Mouse (Mus musculus): ENCODE data around the gene Notch3. TPM values are rescaled to one million over a fixed set of nuclear protein-coding genes. Genes with fewer than 3 reads are reported as not detected.
A peak's percentile ranks its signal among the peaks of the same experiment; 100 is the strongest.
"Not testable (repeated sequence)": the region's sequence is repeated elsewhere in the genome, so short reads cannot be mapped to it uniquely, and the experiment has no call there.

Notch3 gene
- polyA plus RNA-seq, 1 experiment: 4.3 TPM

- Histone ChIP-seq H3K4me1 (ENCODE audit: control insufficient read depth, insufficient read depth, insufficient read length, low read length) (peaks cover 48% of the 10 kb centered on the region), H3K27ac (replicated peaks; ENCODE audit: low read depth, low read length) (0 out of 2 replicates have a peak overlapping the region, but pooled peaks have one; percentile 2), H3K4me3 (ENCODE audit: insufficient read depth, low read depth, low read length) (no peak overlapping the region)
These were observed 49.3 kb downstream of the Notch3 start for GRCm38 (mm10) chr17:32117287-32117871.

- Histone ChIP-seq H3K27ac (replicated peaks; ENCODE audit: low read depth, low read length) (no peak overlapping the region), H3K4me1 (ENCODE audit: control insufficient read depth, insufficient read depth, insufficient read length, low read length) (peaks cover 41% of the 10 kb centered on the region), H3K4me3 (ENCODE audit: insufficient read depth, low read depth, low read length) (no peak overlapping the region)
These were observed 49.9 kb downstream of the Notch3 start for GRCm38 (mm10) chr17:32116586-32117286.

DNA sequence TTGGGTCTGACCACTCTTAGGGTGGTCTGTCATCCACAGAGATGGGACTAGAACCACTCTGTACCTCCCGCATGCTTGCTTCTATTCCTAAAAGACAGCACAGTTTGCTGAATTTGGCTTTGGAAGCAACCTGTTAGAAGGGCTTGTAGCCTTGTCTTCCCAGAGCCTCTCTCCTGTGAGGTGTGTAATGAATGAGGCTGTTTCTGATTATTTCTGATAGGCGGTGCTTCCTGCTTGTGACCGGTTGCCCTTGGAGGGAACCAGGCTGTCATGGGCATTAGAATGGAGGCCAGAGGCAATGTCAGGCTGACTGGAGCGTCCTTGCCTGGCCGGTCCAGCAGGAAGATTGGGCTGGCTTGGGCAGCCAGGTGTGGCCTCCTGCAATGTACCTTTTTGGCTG is 52.2 kb downstream of the Notch3 start:
- peak overlapping the region; percentile 53 for H3K27ac ChIP-seq (replicated peaks; ENCODE audit: low read depth, low read length)
- peak overlapping the region; percentile 74 for H3K4me3 ChIP-seq (ENCODE audit: insufficient read depth, low read depth, low read length)
- H3K4me1 ChIP-seq (ENCODE audit: control insufficient read depth, insufficient read depth, insufficient read length, low read length): peaks cover 36% of the 10 kb centered on the region

DNA sequence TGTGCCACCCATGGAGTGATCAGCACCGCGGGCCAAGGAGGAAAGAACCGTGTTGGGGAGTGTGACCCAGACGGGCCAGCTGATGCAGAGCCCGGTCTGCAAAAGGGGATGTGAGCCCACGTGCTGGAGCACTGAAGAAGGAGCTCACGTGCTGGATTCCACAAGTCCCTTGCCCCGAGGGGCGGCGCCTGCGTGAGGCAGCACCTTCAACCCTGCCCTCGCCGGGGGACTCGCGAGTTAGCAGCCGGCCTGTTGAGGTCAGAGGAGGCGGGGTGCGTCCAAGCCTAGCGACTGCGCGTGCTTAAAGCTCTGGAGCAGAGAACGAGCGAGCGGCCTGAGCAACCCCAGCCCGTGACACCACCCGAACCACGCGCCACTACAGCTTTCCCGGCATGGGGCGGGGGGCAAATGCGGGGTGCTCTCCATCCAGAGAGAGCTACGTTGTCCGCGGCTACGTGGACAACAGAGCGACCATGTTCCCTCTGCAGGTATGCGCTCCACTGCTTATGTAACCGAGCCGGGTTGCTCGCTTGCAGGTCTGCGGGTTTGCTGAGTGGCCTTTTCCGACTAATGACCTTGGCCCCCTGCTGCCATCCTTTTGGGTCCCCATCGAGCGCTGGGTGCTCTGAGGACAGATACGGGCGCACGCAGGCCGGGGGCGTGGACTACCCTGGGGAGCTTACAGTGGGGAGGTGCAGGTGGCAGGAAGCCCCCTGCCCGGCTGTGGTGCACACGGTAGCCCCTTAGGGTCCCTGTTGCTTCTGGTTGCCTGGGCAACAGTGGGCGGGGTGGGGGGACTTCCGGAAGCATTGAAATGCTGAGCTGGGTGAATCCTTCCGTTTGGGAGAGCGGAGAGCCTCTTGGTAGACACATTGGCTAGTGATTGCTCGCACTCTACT is 52.9 kb downstream of the Notch3 start:
- Histone ChIP-seq H3K27ac (replicated peaks; ENCODE audit: low read depth, low read length) (peak overlapping the region; percentile 53), H3K4me3 (ENCODE audit: insufficient read depth, low read depth, low read length) (peak overlapping the region; percentile 74), H3K4me1 (ENCODE audit: control insufficient read depth, insufficient read depth, insufficient read length, low read length) (peaks cover 33% of the 10 kb centered on the region)

GRCm38 (mm10) chr17:32113255-32113522 is 53.5 kb downstream of the Notch3 start:
- peak overlapping the region; percentile 74 for H3K4me3 ChIP-seq (ENCODE audit: insufficient read depth, low read depth, low read length)
- H3K4me1 ChIP-seq (ENCODE audit: control insufficient read depth, insufficient read depth, insufficient read length, low read length): peaks cover 29% of the 10 kb centered on the region
- H3K27ac ChIP-seq (replicated peaks; ENCODE audit: low read depth, low read length): no peak overlapping the region

DNA sequence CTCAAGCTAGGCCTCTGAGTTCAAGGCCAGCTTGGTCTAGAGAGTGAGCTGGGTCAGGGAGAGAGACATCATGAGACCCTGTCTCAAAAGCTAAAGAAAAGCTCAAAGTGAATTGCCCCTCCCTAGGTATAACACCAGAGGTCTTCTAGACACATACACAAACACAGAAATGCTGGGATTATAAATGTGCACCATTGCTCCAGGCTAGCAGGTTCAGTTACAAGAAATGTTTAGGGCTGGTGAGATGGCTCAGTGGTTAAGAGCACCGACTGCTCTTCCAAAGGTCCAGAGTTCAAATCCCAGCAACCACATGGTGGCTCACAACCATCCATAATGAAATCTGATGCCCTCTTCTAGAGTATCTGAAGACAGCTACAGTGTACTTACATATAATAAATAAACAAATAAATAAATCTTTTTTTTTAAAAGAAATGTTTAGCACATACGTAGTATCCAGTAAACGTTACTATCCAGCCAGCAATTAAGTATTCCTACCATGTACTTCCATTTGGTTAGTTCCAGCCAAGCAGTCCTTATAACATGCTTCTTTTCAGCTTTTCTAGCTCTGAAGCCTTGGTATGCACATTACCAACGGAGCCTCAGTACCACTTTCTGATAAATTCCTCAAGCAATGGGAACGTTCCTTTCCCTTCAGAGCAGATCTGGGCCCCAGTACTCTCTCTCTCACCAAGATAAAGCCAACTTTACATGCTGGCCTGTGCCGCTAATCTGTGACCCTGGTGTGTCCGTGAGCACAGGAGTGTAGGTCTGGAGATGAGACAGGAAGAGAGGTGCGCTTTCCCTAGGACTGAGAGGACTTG is 54.0 kb downstream of the Notch3 start:
- Histone ChIP-seq H3K27ac (replicated peaks; ENCODE audit: low read depth, low read length) (no peak overlapping the region), H3K4me3 (ENCODE audit: insufficient read depth, low read depth, low read length) (no peak overlapping the region), H3K4me1 (ENCODE audit: control insufficient read depth, insufficient read depth, insufficient read length, low read length) (peaks cover 24% of the 10 kb centered on the region)

DNA sequence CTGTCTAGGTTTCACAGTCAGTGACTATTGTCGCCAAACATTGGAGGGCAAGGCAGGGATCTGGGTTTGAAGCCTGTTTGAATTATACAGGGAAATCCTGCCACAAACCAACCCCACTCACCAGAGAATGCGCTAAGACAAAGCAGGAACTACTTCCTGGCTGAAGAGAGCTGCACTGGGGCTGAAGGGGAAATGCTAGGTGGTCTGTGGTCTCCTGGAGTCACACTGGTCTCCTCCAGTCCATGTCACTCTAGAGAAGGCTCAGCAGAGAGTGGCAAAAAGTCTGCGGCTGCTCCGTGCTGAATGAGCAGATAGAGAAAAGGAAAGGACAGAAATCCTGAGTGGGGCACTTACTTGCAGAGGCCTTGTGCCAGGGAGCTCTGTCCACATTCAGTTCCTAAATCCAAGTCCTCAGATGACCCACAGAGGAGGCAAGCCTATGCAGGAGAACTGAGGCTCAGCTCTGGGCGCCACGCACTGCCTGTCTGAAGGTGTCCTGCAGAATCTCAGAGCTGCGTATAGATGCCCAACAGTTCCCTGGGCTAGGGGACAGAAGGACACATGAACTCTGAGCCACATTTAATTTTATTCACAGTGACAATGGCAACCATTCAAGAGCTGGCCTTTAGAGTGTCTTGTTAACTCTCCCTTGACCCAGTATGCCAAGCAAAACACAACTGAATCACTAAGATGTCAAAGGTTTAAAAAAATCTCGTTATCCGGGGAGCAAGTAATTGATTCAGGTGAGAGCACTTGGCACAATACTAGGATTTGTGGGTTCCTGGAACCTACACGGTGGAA is 55.5 kb downstream of the Notch3 start:
- peaks cover 12% of the 10 kb centered on the region for H3K4me1 ChIP-seq (ENCODE audit: control insufficient read depth, insufficient read depth, insufficient read length, low read length)
- H3K4me3 ChIP-seq (ENCODE audit: insufficient read depth, low read depth, low read length): no peak overlapping the region
- H3K27ac ChIP-seq (replicated peaks; ENCODE audit: low read depth, low read length): no peak overlapping the region

DNA sequence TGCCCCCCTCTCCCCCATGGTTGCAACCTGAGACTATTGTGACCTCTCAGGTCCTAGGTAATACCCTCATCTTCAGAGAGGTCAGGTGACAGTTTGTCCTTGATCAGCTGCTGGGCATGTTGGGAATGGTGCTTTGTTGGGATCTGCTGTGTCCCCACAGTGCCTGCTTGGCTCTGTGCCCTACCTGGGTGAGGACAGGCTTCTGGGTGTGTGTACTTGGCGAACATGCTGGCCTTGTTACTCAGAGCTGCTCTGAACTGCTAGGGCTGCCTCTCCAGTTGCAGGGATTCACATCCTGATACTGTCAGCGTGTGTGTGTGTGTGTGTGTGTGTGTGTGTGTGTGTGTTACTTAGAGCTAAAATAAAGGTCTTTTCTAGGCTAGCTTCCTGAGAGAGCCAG is 56.2 kb downstream of the Notch3 start:
- Histone ChIP-seq H3K27ac (replicated peaks; ENCODE audit: low read depth, low read length) (no peak overlapping the region), H3K4me3 (ENCODE audit: insufficient read depth, low read depth, low read length) (no peak overlapping the region), H3K4me1 (ENCODE audit: control insufficient read depth, insufficient read depth, insufficient read length, low read length) (peaks cover 10% of the 10 kb centered on the region; the same call in 1 of the 2 replicates)

DNA sequence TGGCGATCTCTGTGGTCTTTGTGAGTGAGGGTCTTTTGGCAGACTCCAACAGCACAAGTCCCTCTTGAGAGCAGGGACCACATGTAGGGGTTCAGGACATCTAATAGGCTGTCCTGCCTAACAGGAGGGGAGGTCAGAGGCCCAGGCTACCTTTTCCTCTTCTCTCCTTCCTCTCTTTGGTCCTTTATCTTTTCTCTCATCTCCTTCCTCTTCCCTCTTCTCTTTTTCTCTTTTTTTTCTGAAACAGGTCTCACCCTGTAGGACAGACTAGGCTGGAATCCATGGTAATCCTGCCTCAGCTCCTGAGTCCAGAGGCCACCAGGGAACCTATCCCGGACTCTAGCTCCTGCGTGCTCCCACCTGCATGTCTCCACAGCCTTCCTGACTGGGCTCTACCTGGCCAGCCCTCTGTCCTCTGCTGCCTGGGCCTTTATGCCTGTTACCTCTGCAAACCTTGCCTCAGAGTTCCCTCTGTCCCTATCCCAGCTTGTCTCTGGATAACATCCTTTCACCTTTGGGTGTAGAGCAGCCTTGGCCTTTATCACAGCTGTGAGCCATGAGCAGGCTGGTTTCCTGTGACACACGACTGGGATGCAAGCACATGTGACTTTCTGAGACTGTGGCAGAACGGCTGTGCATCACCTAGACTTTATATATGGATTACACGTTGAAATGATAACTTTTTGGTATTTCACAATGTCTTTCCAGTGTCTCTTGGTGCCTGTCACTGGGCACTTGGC is 57.3 kb downstream of the Notch3 start:
- H3K4me3 ChIP-seq (ENCODE audit: insufficient read depth, low read depth, low read length): no peak overlapping the region
- peaks cover 10% of the 10 kb centered on the region; the same call in 1 of the 2 replicates for H3K4me1 ChIP-seq (ENCODE audit: control insufficient read depth, insufficient read depth, insufficient read length, low read length)
- H3K27ac ChIP-seq (replicated peaks; ENCODE audit: low read depth, low read length): no peak overlapping the region

DNA sequence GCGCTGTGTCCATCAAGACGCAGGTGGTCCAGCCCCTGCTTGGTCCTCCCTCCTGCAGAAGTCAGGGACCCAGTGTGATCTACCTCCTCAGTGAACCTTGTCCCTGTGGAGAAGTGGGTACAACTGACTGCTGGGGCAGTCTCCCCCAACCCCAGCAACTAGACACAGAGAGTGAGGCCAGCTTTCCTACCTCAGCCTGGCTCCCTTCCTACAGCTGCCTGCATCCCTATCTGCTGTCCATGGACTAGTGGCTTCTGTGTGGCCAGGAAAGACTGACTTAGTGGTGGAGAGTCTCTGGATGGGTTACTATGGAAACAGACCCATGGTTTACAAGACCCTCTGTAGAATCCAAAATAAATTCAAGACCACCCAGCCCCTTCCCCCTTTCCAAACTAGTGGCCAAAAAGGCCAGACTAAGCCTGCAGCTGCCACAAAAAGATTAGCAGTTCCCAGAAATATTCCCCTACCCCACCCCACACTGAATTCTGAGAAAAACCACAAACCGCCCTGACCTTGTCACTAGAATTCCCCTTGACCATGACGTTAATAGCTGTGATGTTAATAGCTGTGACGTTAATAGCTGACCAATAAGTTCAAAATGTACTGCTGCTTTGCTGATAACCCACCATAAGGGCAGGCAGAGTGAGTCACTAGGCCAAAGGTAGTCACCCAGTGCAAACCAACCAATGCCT is 58.2 kb downstream of the Notch3 start:
- not testable (repeated sequence) for H3K27ac ChIP-seq (replicated peaks; ENCODE audit: low read depth, low read length); H3K4me1 ChIP-seq (ENCODE audit: control insufficient read depth, insufficient read depth, insufficient read length, low read length); H3K4me3 ChIP-seq (ENCODE audit: insufficient read depth, low read depth, low read length)

- Histone ChIP-seq H3K4me1 (ENCODE audit: control insufficient read depth, insufficient read depth, insufficient read length, low read length) (peaks cover 7% of the 10 kb centered on the region; the same call in 1 of the 2 replicates), H3K4me3 (ENCODE audit: insufficient read depth, low read depth, low read length) (no peak overlapping the region), H3K27ac (replicated peaks; ENCODE audit: low read depth, low read length) (no peak overlapping the region)
These were observed 58.8 kb downstream of the Notch3 start for GRCm38 (mm10) chr17:32107877-32108276.

- H3K4me1 ChIP-seq (ENCODE audit: control insufficient read depth, insufficient read depth, insufficient read length, low read length): peaks cover 7% of the 10 kb centered on the region; the same call in 1 of the 2 replicates
These were observed 60.3 kb downstream of the Notch3 start for GRCm38 (mm10) chr17:32106358-32106757.

DNA sequence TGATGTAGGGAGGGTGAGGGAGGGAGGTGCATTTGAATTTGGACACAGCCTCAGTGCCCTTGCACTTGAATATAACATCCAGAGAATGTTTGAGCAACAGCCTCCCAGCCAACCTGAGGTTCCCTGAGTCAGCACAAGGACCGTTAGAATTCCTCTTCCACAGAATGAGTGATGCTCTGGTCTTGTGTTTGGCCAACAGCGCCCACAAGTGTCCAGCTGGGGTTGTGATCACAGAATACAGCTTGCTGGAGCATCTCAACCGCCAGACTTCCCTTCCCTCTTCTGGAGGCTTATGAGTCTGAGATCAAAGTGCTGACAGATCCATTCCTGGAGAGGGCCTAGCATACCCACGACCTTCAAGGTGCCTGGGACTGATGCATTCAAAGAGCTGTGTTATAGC is 63.6 kb downstream of the Notch3 start:
- Histone ChIP-seq H3K4me3 (ENCODE audit: insufficient read depth, low read depth, low read length) (no peak overlapping the region), H3K4me1 (ENCODE audit: control insufficient read depth, insufficient read depth, insufficient read length, low read length) (peaks cover 5% of the 10 kb centered on the region; the same call in 1 of the 2 replicates), H3K27ac (replicated peaks; ENCODE audit: low read depth, low read length) (no peak overlapping the region)

More at GRCm38 (mm10) chr17:32106358-32106757, 60.3 kb downstream of the Notch3 start:
- H3K4me3 ChIP-seq (ENCODE audit: insufficient read depth, low read depth, low read length): no peak overlapping the region
- H3K27ac ChIP-seq (replicated peaks; ENCODE audit: low read depth, low read length): no peak overlapping the region
